Mouse (Mus musculus) megakaryocyte progenitor cell, adult 5-6 weeks (primary cell): Measurements from ENCODE around the gene C1rl. TPM values are rescaled to one million over a fixed set of nuclear protein-coding genes. Genes with fewer than 3 reads are reported as not detected.
"Not testable (repeated sequence)": the region's sequence is repeated elsewhere in the genome, so short reads cannot be mapped to it uniquely, and the experiment has no call there.

Experiments
- ATAC-seq: replicated peaks from 2 replicates; pipeline ENCODE4 v1.8.0; 2016; ENCODE audit warnings: mild to moderate bottlenecking, moderate TSS enrichment, inconsistent platforms; ENCODE audit not compliant: poor library complexity
- total RNA-seq, 2 experiments: library from RNA; stranded (forward) in 1 of 2; stranded (reverse) in 1 of 2; fragments of 157-497, 149-512 nt in 1 of 2; fragments of 200-1000 nt in 1 of 2; gene quantifications; 2 replicates each; pipeline versions ENCODE4 v1.2.3 to v1.2.4; 2015 to 2017

C1rl gene
- total RNA-seq, 2 experiments from 2014 or later = 3.3 to 6.8 TPM

DNA sequence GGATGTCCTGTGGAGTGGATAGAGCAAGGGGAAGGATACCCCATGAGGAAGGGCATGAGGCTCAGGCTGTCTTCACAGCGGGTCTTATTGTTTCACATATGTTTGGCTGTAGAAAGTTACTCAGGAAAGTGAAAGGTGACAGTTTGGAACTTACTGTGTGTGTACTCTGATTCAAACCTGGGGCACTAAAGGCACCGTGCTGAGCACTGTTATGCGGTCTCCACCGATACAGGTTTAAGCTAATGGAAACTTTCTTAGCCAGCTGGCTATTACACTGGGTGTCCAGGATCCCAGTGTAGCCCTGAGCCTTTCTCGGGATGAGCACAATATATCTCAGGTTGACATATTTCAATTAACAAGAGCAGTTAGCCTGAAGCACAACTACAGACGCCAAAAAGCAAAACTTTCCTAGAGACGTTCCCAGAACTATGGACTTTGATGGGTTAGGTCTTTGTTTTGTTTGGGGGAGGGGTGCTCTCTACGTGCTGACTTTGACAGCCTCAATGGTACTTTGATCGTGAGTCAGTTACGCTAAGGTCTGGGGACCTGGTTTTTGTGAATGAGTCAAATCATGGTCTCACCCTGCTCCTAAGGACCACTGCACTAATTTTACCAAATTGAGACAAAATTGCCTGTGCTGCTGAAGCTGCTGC lies 7.1 kb downstream of the C1rl start:
- ATAC-seq = no peak

DNA sequence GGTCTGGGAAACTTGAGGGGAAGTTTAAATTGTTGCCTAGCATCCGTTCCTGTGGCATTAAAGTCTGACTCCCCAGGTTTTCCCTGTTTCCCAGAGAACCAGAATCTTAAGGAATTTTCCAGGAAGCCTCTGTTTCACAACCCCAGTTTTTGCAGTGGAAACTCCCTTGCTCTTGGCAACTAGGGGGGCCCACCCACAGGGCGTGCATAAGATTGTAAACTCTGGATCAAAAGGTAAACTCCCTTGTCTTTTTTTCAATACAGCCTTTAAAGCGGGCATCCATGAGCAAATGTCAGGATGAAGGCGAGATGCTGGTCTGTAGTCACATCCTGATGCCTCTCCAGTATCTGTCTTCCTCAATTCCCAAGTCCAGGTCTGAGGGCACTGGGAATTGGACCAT lies 8.6 kb downstream of the C1rl start:
- ATAC-seq = no peak

DNA sequence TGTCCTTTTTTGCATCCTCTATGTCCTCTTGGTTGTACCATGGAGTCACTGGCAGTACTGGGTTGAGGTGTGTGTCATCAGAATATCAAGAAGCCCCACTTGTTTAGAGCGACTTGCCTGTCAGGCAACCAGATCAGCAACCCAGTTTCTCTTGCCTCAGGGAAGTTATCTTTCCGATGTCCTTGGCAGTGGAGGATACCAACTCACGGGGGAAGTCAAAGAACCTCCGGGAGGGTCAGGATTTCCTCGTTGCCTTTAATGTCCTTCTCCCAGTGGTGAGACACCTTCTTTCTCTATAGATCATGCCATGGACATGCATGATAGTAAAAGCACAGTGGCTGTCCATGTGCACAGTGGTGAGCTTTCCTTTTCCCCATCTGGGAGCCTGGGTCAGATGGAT lies 9.1 kb downstream of the C1rl start:
- ATAC-seq = no peak

DNA sequence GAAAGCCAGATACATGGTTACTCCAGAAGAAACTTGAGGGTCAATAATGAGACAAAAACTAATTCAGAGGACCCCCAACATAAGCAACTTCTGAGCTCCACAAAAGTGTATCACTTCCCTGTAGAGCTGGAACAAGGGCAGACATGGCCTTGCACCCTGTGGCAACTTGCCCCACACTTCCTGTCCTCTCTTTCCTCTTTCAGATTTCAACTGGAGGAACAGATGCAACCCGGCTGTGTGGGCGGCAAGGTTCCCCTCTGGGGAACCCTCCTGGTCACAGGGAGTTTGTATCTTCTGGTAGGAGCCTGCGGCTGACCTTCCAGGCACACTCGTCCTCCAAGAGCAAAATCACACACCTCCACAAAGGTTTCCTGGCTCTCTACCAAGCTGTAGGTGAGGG lies 12.1 kb downstream of the C1rl start:
- ATAC-seq = peak; percentile 96

DNA sequence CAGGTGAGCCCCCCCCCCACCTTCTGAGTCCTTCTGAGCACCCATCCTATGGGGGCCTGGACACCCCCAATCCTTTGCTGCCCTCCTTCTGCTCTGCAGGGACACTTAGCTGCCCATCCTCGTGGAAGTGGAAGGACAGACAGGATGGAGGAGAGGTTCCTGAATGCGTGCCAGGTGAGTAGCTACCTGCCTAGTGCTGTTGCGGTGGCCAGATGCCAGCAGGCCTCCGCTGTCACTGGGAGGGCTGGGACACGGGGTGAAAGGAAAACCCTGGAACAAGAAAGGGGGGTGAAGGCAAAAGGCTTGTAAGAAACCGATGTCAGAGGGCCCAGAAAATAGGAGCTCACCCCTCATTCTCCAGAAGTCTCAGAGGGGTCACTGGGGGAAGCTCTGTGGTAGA lies 14.1 kb downstream of the C1rl start:
- no peak for ATAC-seq

DNA sequence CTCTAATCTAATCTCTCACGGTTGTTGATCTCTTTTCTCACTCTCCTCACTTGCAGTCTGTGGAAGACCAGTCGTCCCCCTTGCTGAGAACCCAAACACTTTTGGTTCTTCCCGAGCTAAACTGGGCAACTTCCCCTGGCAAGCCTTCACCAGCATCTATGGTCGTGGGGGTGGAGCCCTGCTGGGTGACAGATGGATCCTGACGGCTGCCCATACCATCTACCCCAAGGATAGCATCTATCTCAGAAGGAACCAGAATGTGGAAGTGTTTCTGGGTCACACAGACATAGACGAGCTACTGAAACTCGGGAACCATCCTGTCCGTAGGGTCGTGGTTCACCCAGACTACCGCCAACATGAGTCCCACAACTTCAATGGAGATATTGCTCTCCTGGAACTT lies 15.4 kb downstream of the C1rl start:
- ATAC-seq = 0 out of 2 replicates have a peak, but pooled peaks have one; percentile 29

DNA sequence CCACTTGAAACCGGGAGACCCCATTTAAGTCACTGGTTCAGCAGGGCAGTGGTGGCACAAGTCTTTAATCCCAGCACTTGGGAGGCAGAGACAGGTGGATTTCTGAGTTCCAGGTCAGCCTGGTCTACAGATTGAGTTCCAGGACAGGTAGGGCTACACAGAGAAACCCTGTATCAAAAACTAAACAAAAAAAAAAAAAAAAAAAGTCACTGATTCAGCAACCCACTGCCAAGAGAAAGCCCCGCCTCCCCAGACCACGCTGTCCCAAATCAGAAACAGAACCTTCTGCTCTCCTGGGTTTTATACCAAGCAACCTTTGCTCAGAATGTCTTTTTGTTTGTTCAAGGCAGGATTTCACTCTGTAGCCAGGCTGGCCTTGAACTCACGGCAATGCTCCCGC lies 16.3 kb downstream of the C1rl start:
- not testable (repeated sequence) for ATAC-seq

DNA sequence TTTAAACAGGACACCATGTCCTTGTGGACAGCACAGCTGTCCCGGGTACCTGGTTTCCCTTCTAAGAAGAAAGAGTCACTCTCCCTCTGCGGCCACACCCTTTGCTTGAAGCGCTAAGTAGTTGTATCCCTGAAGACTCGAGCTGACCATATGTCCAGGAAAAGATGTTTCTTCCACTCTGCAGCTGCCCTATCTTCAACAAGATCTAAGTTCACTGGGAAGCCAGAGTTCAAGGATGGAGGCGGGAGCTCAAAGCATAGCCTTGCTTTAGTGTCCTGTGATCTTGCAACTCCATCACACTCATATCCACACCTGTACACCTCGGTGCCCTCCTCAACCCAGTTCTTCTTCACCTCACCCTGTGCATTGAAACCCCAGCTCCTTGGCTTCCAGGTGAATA lies 19.0 kb downstream of the C1rl start:
- no peak for ATAC-seq

DNA sequence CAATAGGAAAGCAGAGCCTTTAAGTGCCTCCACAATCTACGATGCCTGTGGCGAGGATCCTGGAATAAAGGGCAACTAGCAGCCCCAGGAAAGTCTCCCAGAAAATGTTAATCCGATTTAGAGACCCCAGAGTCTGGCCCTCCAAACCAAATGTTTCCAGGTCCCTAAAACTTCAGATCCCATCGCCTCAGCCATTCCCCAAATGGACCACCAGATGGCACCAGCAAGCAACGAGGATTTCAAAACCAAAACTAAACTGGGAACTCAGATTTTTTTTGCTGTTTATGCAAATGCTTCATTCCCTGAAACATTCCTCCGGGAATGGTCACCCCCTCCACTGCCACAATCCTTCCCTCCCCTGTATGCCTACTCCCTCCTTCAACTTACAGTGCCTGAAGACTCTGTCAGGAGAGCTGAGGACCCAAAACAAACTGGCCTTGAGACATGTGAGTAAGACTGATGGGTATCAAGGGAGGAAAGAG lies 19.5 kb downstream of the C1rl start, which contains the start of gene C1ra:
Gene C1ra, plus strand, starts transcription at position 51 of the 482 bp plus-strand sequence.
- peak; percentile 78 for ATAC-seq

DNA sequence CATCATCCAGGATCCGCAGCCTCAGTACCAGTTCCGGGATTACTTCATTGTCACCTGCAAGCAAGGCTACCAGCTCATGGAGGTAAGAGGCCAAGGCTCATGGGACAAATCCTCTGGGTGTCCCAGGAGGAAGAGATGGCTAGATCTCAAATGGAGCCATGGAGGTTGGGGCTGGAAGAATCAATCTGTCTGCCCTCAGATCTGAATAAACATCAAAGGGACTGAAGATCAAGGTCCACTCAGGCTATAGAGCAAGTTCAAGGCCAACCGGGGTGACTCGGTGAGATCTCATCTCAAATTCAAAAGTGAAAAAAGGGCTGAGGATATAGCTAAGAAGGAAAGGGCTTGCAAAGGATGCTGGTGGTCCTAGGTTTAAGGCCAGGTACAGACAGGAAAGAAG lies 24.8 kb downstream of the C1rl start:
- ATAC-seq = not testable (repeated sequence)

DNA sequence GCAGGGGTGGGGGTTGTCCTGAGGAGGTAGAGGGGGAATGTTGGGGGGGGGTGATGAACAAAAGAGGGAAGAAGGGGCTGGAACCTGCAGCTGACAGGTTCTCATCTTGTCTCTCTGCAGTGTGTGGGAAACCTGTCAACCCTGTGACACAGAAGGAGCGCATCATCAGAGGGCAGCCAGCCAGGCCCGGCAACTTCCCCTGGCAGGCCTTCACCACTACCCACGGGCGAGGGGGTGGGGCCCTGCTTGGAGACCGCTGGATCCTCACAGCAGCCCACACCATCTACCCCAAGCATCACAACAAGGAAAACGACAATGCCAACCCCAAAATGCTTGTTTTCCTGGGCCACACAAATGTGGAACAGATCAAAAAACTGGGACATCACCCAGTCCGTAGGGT lies 29.2 kb downstream of the C1rl start:
- peak; percentile 42; the same call in 1 of the 2 replicates for ATAC-seq

DNA sequence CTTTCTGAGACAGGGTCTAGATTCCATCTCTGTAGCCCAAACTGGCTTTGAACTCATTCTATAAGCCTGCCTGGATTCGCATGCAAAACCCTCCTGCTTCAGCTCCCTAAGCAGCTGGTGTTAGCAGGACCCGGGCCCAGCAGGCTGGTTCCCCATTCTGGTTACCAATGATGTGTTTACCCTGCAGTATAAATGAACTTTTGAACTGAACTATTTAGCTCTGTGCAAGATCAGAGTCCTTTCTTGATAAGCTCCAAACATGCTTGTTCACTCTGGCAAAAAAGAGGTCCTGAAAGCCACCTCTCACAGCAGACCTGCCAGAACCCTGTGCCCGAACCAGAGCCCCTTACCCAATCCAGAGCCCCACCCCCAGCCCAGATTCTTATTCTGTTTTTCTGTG lies 35.0 kb downstream of the C1rl start:
- no peak for ATAC-seq

DNA sequence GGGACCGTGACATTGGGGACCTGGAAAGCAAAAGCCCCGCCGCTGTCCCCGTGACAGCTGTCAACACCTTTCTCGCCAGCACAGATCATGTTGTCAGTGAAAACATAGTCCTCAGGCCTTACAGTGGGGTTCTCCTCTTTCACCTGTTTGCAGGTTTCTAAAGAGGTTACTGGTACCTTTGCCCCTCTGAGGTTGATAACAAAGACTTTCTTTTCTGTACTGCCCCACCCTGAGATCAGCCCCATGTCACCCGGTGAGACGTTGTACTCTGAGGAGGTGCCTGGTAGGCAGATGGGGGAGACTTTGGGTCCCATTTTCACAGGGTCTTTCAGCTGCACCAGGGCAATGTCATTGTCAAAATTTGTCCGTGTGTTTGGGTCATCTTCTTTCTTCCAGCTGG lies 38.2 kb downstream of the C1rl start:
- no peak for ATAC-seq

DNA sequence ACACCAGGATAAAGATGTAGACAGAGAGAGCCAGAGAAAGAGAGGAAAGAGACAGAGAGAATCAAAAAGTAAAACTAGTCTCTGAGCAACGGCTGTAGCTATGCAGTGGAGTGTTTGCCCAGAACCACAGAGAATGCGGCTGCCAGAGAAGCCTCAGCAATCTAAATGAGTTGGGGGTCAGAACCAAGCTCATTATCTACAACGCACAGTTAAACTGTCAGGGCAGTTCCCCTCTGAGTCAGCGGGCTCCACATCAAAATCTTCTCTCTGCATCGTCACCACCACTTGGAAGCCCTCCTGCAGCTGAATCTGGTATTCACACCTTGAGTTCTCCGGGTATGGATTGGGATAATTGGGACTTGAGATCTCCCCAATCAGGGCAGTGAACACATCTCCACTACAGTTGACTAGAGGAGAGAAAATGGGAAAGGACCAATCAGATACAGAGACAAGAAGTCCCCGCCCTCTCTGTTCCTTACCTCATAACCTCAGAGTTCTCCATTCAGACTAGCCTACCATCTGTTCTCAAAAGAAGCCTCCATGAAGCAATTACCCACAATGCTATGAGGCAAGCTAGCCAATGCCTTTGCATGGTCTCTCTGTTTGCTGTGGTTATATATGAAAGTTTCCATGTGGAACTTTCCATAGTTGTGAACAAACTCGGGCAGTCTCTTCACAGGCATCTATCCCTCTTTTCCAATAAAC lies 43.4 kb downstream of the C1rl start:
- ATAC-seq = peak; percentile 76

DNA sequence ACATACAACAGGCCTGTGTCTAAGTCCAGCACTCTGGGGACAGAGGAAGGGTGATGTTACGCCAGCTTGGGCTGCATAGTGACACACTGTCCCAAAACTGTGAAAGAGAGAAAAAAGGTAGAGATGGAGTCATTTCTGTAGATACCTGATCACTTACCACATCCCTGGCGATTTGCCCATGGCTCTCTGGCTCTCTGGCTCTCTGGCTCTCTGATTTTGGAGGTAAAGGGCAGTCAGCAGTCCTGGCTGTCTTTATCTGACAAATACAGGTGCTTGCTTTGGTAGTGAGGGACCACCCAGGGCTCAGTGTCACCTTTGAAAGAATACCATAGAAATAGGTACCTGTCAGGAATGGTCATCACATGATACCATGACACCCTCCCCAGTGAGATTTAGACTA lies 48.3 kb downstream of the C1rl start:
- not testable (repeated sequence) for ATAC-seq

DNA sequence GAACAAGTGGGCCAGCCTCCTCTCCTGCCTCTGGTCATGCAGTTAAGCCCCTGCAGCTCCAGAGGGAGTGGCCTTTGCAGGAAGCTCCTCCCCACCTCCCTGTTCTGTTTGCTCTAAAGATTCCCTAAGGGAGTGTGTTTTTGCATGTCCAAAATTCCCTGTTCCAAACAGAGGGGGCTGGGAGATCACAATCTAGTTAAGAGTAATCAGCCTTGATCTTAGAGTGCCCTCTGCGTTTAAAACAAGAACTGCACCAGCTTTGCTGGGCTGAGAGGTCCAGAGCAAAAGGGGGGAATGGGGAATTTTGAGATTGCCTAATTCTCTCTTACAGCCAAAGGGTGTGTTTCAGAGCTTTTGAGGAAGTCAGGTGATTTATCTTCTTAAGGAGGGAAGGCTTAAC lies 49.4 kb downstream of the C1rl start, which contains the start of gene C1s1:
Gene C1s1, minus strand, starts transcription at position 76 of the 400 bp plus-strand sequence.
- ATAC-seq = peak; percentile 88

DNA sequence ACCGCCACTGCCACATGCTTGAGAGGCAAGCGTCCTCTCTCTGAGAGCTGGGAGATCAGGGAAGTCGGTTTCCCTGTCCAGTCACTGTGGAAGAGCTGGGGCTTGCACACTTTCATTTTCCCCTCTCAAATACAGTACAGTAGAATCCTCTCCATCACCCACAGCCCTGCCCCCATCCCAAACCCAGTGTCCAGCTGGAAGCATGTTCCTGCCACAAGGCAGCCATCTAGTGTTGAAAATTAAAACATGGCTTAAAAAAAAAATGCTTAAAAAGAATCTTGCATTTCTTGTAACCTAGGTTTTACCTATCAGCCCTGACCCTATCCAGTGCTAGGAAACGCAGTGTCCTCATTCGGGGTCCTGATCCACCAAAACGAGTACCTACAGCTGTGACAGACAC lies 51.6 kb downstream of the C1rl start:
- peak; percentile 29; the same call in 1 of the 2 replicates for ATAC-seq

DNA sequence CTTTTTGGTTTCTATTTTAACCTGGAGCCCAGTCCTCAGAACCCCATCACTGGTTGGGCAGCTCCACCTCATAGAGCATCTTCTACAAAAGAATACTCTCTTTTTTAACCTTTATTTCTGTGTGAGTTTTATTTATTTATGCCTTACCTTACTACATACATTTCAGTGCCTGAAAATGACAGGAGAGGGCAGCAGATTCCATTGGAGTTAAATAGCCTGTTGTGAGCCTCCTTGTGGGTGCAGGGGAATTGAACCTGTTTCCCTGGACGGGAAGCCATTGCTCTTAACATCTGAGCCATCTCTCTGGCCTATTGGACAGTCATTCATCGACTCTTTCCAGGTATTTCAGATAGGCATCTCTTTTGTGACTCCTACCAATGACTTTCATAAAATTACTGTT lies 52.5 kb downstream of the C1rl start:
- ATAC-seq = 0 out of 2 replicates have a peak, but pooled peaks have one; percentile 21

DNA sequence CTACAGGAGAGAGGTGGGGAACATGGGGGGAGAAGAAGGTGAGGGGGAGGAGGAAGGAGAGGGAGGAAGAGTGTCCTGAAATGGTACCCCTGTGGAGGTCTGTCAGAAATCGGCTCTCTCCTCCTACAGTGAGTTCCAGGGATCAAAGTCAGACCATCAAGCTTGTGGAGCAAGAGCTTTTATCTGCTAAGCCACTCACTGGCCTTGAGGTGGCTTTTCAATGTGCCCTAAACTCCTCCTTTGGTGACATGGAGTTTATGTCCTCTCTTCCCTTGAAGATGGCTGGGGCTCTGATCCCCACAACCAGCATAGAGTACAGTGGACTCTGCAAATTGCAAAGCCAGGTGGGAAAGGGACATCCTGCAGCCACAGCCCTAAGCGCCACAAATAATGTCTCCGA lies 55.1 kb downstream of the C1rl start:
- ATAC-seq = not testable (repeated sequence)

DNA sequence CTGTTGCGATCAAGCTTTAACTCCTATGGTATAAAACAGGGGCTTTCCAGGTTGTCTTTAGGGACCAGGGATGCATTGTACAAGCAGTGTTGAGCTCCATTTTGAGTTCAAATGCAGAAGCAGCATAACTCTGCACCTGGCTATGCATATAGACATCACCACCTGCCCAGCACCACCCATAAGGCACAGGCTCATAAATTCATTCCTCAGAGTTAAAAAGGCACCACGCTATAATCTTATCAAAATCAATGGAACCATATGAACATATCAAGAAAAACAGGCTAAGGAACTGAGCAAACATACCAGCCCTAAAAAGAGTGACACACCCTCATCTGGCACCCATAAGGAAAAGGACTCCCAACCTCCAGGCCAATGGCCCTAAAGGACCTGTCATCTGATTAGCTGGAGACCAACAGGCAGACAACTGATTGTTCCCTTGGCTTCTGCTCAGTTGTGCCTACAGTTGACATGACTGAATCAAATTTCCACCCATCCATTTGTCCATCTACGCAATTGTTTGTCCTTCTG lies 56.2 kb downstream of the C1rl start:
- 0 out of 2 replicates have a peak, but pooled peaks have one; percentile 29 for ATAC-seq

DNA sequence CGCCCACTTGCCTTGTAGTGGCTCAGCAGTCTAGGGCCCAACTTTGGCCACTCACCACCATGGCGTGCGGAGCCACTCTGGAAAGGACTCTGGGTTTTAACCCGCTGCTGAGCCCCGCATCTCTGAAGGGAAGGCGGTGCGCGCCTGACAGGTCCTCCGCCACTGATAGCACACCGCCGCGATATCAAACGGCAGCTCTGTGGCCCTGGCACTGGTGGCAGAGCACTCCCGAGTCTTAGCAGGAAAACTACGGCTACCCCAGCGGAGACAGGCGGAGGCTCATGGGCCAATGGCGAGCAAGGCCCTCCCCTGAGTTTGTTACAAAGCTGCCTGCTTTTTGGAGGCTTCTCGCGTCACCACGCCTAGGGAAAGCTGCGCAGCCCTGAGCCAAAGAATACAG lies 59.9 kb downstream of the C1rl start:
- ATAC-seq = no peak

DNA sequence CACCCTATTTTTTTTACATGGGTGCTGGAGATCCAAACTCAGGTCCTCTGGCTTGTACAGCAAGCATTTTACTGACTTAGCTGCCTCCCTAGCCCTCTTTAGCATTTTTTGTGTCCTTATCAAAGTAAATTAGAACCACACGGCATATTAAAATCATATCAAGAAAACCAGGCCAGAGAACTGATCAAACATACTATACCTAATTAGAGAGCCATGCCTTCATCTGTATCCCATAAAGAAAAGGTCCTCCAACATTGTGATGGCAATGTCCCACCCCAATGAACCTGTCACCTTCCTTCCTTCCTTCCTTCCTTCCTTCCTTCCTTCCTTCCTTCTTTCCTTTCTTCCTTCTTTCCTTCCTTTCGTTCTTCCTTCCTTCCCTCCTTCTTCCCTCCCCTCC lies 63.0 kb downstream of the C1rl start:
- ATAC-seq = not testable (repeated sequence)
